Mouse (Mus musculus) bone marrow, adult 2 months (tissue): ENCODE results near the gene Nav2. TPM values are rescaled to one million over a fixed set of nuclear protein-coding genes. Genes with fewer than 3 reads are reported as not detected.

Experiments
- H3K27ac ChIP-seq: fragments of 200-500 bp; 2 replicates; pipeline ENCODE4 v1.5.1; 2012; ENCODE audit warnings: low read depth, mild to moderate bottlenecking, control low read depth, inconsistent platforms, low read length; ENCODE audit not compliant: control insufficient read depth, poor library complexity, insufficient read depth
- H3K4me1 ChIP-seq: fragments of 200-500 bp; 2 replicates; pipeline ENCODE4 v1.6.1; 2011; ENCODE audit warnings: low read length; ENCODE audit not compliant: control insufficient read depth, insufficient read depth
- H3K4me3 ChIP-seq: fragments of 200-500 bp; replicated peaks from 2 replicates; pipeline ENCODE3; 2011; ENCODE audit warnings: mild to moderate bottlenecking, low read depth, low read length, control low read depth; ENCODE audit not compliant: control insufficient read depth
- CTCF ChIP-seq: fragments of 200-500 bp; IDR thresholded peaks from 2 replicates; pipeline ENCODE4 v1.5.1; 2011; ENCODE audit warnings: low read length, control low read depth; ENCODE audit not compliant: control insufficient read depth, insufficient read depth
- POLR2A ChIP-seq: fragments of 200-500 bp; IDR thresholded peaks from 2 replicates; pipeline ENCODE4 v1.6.1; 2011; ENCODE audit warnings: low read depth, mild to moderate bottlenecking, control low read depth, low read length, borderline replicate concordance; ENCODE audit not compliant: control insufficient read depth
- WGBS: fragments of 180-500 bp; shearing (Covaris S2); methylation state at CpG from one replicate; pipeline ENCODE4 v1.1.7; 2018; 5-methylcytosine and 5-hydroxymethylcytosine counted together
- polyA plus RNA-seq: library from polyadenylated mRNA; stranded (reverse); fragments of >200 nt; gene quantifications from 2 replicates; pipeline ENCODE4 v1.2.4, GENCODE M21; 2011; ENCODE audit warnings: low replicate concordance; ENCODE audit not compliant: missing spikeins, insufficient read depth, insufficient read length

Gene Nav2
- polyA plus RNA-seq, 1 experiment: 8.5 TPM

- 62% methylated on average over 18 of the region's 18 CpGs for WGBS
- H3K4me1 ChIP-seq: no peaks in the 10 kb centered on the region
- no peak for TF ChIP-seq POLR2A
- TF ChIP-seq CTCF: no peak
- H3K4me3 ChIP-seq: no peak overlapping the region
- H3K27ac ChIP-seq: no peak overlapping the region
Observed at GRCm38 (mm10) chr7:49639864-49640708, 731.6 kb downstream of the Nav2 start.

DNA sequence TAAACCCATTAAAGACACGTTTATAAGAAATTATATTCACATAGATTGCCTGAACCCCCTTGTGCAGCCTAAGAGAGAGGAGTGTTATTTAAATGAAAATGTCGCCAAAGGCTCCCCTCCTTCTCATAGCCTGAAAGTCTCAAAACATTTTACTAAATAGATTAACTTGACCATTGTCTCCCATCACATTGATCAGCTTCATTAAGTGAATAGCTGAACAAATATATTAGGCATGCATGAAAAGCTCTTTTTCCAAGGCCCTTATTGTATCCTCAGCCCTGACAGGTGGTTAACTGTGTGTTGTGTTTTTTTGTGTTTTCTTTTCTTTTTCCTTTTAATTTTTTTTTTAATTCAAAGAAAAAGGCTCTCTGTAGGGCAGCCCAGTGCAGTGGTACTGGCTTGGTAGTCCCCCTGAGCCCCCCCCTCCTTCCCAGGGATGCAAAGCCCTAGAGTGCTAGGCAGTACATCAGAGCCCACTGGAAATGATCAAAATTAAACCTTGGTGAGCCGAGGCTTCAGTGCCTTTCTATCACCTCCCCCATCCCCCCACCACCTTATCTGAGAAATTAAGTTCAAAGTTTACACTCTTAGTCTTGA lies 732.3 kb downstream of the Nav2 start:
- Histone ChIP-seq H3K4me3 (no peak overlapping the region), H3K27ac (no peak overlapping the region), H3K4me1 (no peaks in the 10 kb centered on the region)
- no peak for TF ChIP-seq POLR2A
- no peak for TF ChIP-seq CTCF
- 53% methylated on average over 3 of the region's 3 CpGs for WGBS

Other genes starting within 250 kb of the Nav2 start
- 6.2 and 12.5 TPM in 2 replicates for gene Zdhhc13, start 119.7 kb upstream of the Nav2 start, polyA plus RNA-seq
- 3.0 and 5.3 TPM in 2 replicates for gene Csrp3, start 60.7 kb upstream of the Nav2 start, polyA plus RNA-seq
- 36.3 and 38.6 TPM in 2 replicates for gene E2f8, start 27.1 kb upstream of the Nav2 start, polyA plus RNA-seq